Comparison of ENCODE assay signal across 8 mouse cellular contexts in the genomic region with DNA sequence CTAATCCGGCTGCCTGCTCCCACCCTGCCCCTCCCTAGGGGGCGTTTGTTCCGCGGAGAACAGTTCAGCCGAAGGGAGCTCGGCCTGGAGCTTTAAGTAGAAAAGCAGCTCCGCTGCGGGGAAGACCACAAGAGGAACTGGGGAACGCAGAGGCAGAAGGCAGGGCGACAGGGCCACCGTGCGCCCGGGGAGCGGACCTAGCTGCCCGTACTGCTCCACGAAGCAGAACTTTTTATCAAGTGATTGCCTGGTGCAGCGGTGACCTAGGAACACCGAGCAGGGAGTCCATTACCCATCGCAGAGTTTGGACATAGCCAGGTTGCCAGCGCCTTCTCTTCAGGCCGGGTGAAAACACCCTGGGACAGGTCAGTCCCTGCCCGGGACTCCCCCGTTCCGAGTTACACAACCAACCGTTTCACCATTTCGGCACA. TPM values are rescaled to one million over a fixed set of nuclear protein-coding genes. Genes with fewer than 3 reads are reported as not detected.
DNase-seq lines count a peak whose midpoint lies in the region; ATAC-seq lines count a peak whose summit lies in the region.

No protein-coding gene starts in this region.

- H3K4me1 ChIP-seq in liver, embryonic 13.5 days (replicated peaks) = peaks cover 19% of the 10 kb centered on the region
- H3K4me1 ChIP-seq in neural tube, embryonic 11.5 days (ENCODE audit: control insufficient read depth, insufficient read depth, low read length) = peaks cover 11% of the 10 kb centered on the region

- H3K9me3 ChIP-seq in liver, embryonic 13.5 days (replicated peaks) = no peaks in the 10 kb centered on the region
- no peaks in the 10 kb centered on the region; the same call in 1 of the 2 replicates for H3K9me3 ChIP-seq in neural tube, embryonic 11.5 days (ENCODE audit: control insufficient read depth, low read length)

- no peak overlapping the region for H3K9ac ChIP-seq in liver, embryonic 13.5 days
- H3K9ac ChIP-seq in neural tube, embryonic 11.5 days (ENCODE audit: low read length) = no peak overlapping the region

- H3K27ac ChIP-seq in liver, embryonic 13.5 days = no peak overlapping the region
- H3K27ac ChIP-seq in neural tube, embryonic 11.5 days (ENCODE audit: low read depth, low read length) = 0 out of 2 replicates have a peak overlapping the region, but pooled peaks have one; percentile 31

- peak overlapping the region; percentile 45 for H3K4me2 ChIP-seq in liver, embryonic 13.5 days
- H3K4me2 ChIP-seq in neural tube, embryonic 11.5 days (ENCODE audit: low read depth) = peak overlapping the region; percentile 45

- peaks cover 76% of the 10 kb centered on the region for H3K27me3 ChIP-seq in liver, embryonic 13.5 days
- peaks cover 61% of the 10 kb centered on the region for H3K27me3 ChIP-seq in neural tube, embryonic 11.5 days (ENCODE audit: control insufficient read depth, insufficient read depth, low read length)

- peak overlapping the region; percentile 35 for H3K4me3 ChIP-seq in liver, embryonic 13.5 days (replicated peaks)
- H3K4me3 ChIP-seq in neural tube, embryonic 11.5 days (ENCODE audit: low read depth, low read length) = peak overlapping the region; percentile 15

- under 1% methylated on average over 26 of the region's 26 CpGs for WGBS in liver, embryonic 13.5 days (ENCODE audit: insufficient replicate concordance)
- WGBS in neural tube, embryonic 11.5 days = under 1% methylated on average over 26 of the region's 26 CpGs

- ATAC-seq in liver, embryonic 13.5 days (ENCODE audit: low read depth) = no peak
- peak; percentile 20; the same call in 1 of the 2 replicates for ATAC-seq in neural tube, embryonic 11.5 days (ENCODE audit: insufficient read depth, low FRiP score, low TSS enrichment)

- peak; percentile 49 for DNase-seq in adrenal gland, adult 2 months
- no peak for DNase-seq in adrenal gland, adult 8-10 months
- peak; percentile 38 to 43 for DNase-seq in B cell, adult 2 months
- peak; percentile 72 for DNase-seq in embryo, embryonic 10.5 days (ENCODE audit: low spot score)
- DNase-seq in heart, postnatal 4 days = peak; percentile 9
- DNase-seq in liver, embryonic 13.5 days = no peak
- peak; percentile 63 for DNase-seq in neural tube, embryonic 11.5 days (ENCODE audit: low spot score)
- no peak for DNase-seq in thymus, adult 18-20 months

- no peaks in the 10 kb centered on the region for H3K36me3 ChIP-seq in liver, embryonic 13.5 days
- H3K36me3 ChIP-seq in neural tube, embryonic 11.5 days (ENCODE audit: control insufficient read depth, insufficient read depth, low read length) = no peaks in the 10 kb centered on the region

RNA-seq across cellular contexts. Expression of gene Gsx1, which starts 2.5 kb away (rescaled TPM):
- not detected for total RNA-seq in adrenal gland, adult 2 months (2021)
- polyA plus RNA-seq in adrenal gland, adult 2 months (2012; rRNA removed) = not detected in 2 replicates
- total RNA-seq in adrenal gland, adult 8-10 months (2022) = not detected
- total RNA-seq in heart, postnatal 4 days (2021) = not detected
- polyA plus RNA-seq in liver, embryonic 13.5 days (2015; fragmentation: Nextera tagmentation; extraction: Ambion mirVana) = not detected in 2 replicates
- 11.3 and 12.8 TPM in 2 replicates for polyA plus RNA-seq in neural tube, embryonic 11.5 days (2014; fragmentation: Nextera tagmentation; extraction: Ambion mirVana)

Comparison
In these comparisons a context has a peak if more than half of its experiments do, and no peak if none do; other contexts are left out.
1. DNase-seq: peak in adrenal gland, adult 2 months (single experiment), B cell, adult 2 months (2 of 2), embryo, embryonic 10.5 days (single experiment), heart, postnatal 4 days (single experiment) and neural tube, embryonic 11.5 days (single experiment); none in adrenal gland, adult 8-10 months (single experiment), liver, embryonic 13.5 days (single experiment) and thymus, adult 18-20 months (0 of 2).